Mouse (Mus musculus): ENCODE results near the gene Atf3. TPM values are rescaled to one million over a fixed set of nuclear protein-coding genes. Genes with fewer than 3 reads are reported as not detected.

The Atf3 gene
- polyA plus RNA-seq, 1 experiment from 2014 or later: 14.0 TPM

DNA sequence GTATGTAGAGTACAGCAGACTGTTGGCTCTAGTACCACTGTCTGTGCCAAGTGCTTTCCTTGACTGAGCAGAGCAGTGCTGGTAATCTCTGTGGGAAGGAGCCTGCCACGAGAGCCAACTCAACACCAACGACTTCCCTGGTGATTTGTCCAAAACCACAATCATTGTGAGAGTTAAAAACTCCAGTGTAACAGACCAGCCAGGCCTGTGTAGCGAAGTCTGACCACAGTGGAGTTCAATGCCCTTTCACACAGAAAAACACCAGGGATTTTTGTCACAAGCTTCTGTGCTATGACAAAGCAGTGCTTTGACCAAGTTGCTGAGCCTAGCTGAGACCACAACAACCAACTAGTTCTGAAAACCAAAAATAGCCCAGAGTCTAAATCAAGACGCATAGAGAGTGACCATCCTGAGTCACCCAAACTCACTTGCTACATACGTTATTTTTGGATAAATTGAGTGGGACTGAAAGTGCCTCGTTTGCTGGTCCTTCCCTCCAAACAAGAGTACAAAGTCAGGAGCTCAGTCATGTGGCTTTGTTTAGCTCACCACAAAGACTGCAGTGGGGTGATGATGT lies 12.6 kb upstream of the Atf3 start:
- 62% methylated on average over 6 of the region's 6 CpGs for WGBS
- H3K4me3 ChIP-seq: no peak overlapping the region
- peaks cover 25% of the 10 kb centered on the region for H3K4me1 ChIP-seq
- H3K4me2 ChIP-seq: no peak overlapping the region
- 0 out of 2 replicates have a peak, but pooled peaks cover 6% of the 10 kb centered on the region for H3K36me3 ChIP-seq
- peaks cover 7% of the 10 kb centered on the region; the same call in 1 of the 2 replicates for H3K9me3 ChIP-seq
- no peak overlapping the region for H3K27ac ChIP-seq (replicated peaks)
- ATAC-seq (ENCODE audit: extremely low read depth, insufficient number of reproducible peaks, low FRiP score, low TSS enrichment): no peak
- no peaks in the 10 kb centered on the region for H3K27me3 ChIP-seq (replicated peaks)
- H3K9ac ChIP-seq: no peak overlapping the region

DNA sequence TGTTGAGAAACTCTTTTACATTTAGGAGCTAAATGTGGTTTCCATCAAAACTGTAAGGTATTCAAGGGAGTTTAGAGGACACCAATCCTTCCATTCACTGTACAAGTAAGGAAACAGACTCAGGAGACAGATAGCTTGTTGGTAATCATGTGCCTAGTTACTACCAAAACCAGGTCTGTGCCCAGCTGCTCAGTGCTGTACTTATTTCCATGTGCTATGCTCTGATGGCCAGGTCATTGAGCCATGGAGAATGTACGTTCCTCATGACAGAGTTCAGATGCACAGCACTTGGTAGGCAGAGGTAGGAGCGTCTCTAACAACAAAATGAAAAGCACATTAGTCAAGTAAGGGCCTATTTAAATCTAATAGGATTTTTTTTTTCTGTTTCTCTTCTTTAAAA lies 8.7 kb upstream of the Atf3 start:
- 87% methylated on average over 2 of the region's 2 CpGs for WGBS
- H3K27ac ChIP-seq (replicated peaks): no peak overlapping the region

DNA sequence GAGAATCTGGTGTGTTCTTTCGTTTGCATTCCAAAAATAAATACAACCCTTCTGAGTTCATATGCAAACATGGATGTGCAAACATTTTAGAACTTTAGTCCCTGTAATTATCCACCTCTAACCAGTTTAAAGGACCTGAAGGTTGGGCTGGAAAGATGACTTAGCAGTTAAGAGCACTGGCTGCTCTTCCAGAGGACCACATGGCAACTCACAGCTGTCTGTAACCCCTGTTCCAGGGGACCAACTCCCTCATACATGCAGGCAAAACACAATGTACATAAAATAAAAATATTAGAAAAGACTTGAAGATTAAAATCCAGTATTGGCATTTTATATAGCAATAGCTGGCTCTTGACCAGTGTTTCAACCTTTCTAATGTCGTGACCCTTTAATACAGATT lies 7.9 kb upstream of the Atf3 start:
- 78% methylated on average over 2 of the region's 2 CpGs for WGBS
- Histone ChIP-seq H3K27ac (replicated peaks) (no peak overlapping the region), H3K4me3 (no peak overlapping the region), H3K9me3 (no peaks in the 10 kb centered on the region), H3K4me1 (peaks cover 22% of the 10 kb centered on the region), H3K27me3 (replicated peaks) (no peaks in the 10 kb centered on the region), H3K9ac (no peak overlapping the region), H3K4me2 (peak overlapping the region; percentile 97; the same call in 1 of the 2 replicates), H3K36me3 (no peaks in the 10 kb centered on the region)
- ATAC-seq (ENCODE audit: extremely low read depth, insufficient number of reproducible peaks, low FRiP score, low TSS enrichment): no peak

More for the DNA sequence above, 8.7 kb upstream of the Atf3 start:
- Histone ChIP-seq H3K9me3 (no peaks in the 10 kb centered on the region), H3K4me3 (no peak overlapping the region), H3K4me2 (no peak overlapping the region), H3K36me3 (0 out of 2 replicates have a peak, but pooled peaks cover 1% of the 10 kb centered on the region), H3K9ac (no peak overlapping the region), H3K4me1 (peaks cover 23% of the 10 kb centered on the region), H3K27me3 (replicated peaks) (no peaks in the 10 kb centered on the region)
- no peak for ATAC-seq (ENCODE audit: extremely low read depth, insufficient number of reproducible peaks, low FRiP score, low TSS enrichment)

DNA sequence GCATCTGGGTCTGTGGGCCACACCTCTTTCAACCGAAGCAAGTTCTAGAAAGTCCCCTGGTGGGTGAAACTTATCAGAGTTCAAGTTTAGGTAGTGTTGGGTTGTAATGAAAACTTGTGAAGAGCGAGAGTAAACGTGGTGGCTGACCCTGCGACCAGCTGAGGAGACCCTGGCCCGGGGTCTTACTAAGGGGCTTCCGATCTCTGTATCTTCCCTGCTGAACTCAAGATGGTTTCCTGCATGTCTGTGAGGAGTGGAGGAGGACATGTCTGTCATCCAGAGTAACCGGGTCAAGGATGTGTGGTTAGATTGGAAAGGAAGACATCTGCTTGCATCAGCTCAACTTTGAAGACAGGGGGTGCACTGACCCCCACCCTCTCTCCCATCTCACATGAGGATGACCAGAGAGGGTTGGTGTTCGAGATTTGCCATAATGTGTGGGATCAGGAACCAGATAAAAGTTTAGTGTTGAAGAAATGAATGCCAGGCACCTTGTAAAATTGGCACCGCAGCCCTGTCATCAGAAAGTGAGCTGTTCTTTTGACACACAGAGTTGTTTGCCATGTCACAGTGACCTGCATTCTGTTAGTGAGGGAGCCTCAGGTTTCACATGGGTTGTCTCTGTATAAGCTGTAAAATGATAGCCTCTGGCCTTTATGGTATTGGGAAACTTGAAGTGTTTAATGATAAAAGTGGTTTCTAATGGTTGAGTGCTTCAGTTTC lies 7.3 kb upstream of the Atf3 start:
- H3K27me3 ChIP-seq (replicated peaks): no peaks in the 10 kb centered on the region
- peak overlapping the region; percentile 83 for H3K27ac ChIP-seq (replicated peaks)
- 40% methylated on average over 9 of the region's 9 CpGs for WGBS

DNA sequence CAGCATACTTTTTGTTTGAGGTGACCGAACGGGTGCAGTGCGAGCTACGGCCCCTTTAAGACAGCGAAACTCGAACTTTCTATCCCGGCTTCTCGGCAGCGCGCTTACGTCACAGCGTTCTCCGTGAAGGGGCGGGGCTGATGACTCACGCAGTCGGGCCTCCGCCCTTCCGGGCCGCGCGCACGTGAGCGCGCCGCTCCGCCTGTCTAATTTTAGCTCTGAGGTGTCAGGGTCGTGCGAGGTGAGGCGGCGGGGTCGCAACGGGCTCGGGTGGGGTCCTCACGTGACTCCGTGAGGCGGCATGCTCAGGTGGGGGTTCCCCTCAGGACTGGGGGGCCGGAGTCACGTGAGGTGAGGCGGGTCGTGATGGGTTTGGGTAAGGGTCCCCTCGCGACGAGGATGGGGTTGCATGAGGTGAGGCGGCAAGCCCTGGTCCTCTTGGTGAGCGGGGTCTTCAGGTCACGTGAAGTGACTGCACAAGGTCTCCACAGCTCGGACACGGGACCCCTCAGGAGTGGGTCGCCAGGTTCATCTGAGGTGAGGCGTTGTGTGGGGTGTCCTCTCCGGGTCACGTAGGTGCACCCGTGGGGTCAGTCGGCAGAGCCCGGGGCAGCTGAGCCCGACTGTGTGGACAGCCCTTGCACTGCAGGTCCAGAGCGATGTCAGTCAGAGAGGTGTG lies 6.6 kb upstream of the Atf3 start:
- Histone ChIP-seq H3K4me1 (peaks cover 15% of the 10 kb centered on the region), H3K27ac (replicated peaks) (peak overlapping the region; percentile 83), H3K9me3 (no peaks in the 10 kb centered on the region), H3K4me2 (peak overlapping the region; percentile 97), H3K36me3 (no peaks in the 10 kb centered on the region), H3K4me3 (peak overlapping the region; percentile 74), H3K27me3 (replicated peaks) (no peaks in the 10 kb centered on the region), H3K9ac (peak overlapping the region; percentile 90)
- peak; percentile 77 for ATAC-seq (ENCODE audit: extremely low read depth, insufficient number of reproducible peaks, low FRiP score, low TSS enrichment)
- under 1% methylated on average over 57 of the region's 57 CpGs for WGBS

More for the DNA sequence above, 7.3 kb upstream of the Atf3 start:
- peak overlapping the region; percentile 74 for H3K4me3 ChIP-seq
- H3K4me2 ChIP-seq: peak overlapping the region; percentile 97
- no peaks in the 10 kb centered on the region for H3K9me3 ChIP-seq
- H3K9ac ChIP-seq: peak overlapping the region; percentile 90
- no peaks in the 10 kb centered on the region for H3K36me3 ChIP-seq
- no peak for ATAC-seq (ENCODE audit: extremely low read depth, insufficient number of reproducible peaks, low FRiP score, low TSS enrichment)
- H3K4me1 ChIP-seq: peaks cover 16% of the 10 kb centered on the region

DNA sequence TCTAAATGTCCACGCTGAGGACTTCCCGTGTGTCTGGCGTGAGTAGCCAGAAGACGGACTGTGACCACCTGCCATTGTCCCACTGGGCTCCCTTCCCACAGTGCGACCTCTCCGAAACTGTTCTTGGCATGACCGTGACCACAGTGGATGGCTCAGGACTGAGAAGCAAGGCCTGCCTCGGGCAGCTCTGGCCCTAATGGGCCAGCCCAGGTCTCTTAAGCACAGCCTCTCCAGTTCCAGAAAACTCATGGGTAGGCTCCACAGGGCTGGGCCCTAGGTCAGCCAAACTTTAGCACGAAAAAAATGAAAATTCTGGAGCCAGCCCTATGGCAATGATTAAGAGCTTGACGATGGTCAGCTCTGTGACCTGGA lies 6.1 kb upstream of the Atf3 start:
- peak overlapping the region; percentile 74 for H3K4me3 ChIP-seq
- H3K27ac ChIP-seq (replicated peaks): peak overlapping the region; percentile 83
- H3K4me1 ChIP-seq: peaks cover 15% of the 10 kb centered on the region
- H3K9ac ChIP-seq: peak overlapping the region; percentile 90
- H3K9me3 ChIP-seq: no peaks in the 10 kb centered on the region
- H3K36me3 ChIP-seq: no peaks in the 10 kb centered on the region
- 53% methylated on average over 10 of the region's 10 CpGs for WGBS
- peak; percentile 47 for ATAC-seq (ENCODE audit: extremely low read depth, insufficient number of reproducible peaks, low FRiP score, low TSS enrichment)
- no peaks in the 10 kb centered on the region for H3K27me3 ChIP-seq (replicated peaks)
- H3K4me2 ChIP-seq: peak overlapping the region; percentile 97

DNA sequence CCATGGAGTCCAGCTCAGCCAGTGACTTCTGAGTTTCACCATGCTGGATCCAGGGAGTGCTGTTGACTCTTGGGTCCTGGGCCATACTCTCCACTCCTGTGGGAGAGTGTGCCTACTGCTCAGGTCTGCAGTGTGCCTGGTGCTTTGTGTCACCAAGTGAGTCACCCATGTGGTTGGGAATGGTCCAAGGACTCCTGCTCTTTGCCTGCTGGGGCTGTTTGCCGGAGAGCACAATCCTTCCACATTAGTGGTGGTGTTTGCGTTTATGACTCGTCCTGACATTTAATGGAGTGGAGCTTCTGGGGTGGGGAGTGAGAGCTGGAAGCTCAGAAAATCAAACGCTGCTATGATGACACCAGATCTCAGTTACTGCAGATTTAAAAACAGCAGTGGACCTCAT lies 4.2 kb upstream of the Atf3 start:
- Histone ChIP-seq H3K27ac (replicated peaks) (no peak overlapping the region), H3K4me3 (no peak overlapping the region), H3K9ac (no peak overlapping the region), H3K36me3 (no peaks in the 10 kb centered on the region), H3K27me3 (replicated peaks) (no peaks in the 10 kb centered on the region), H3K9me3 (no peaks in the 10 kb centered on the region), H3K4me2 (no peak overlapping the region), H3K4me1 (peaks cover 15% of the 10 kb centered on the region)
- 73% methylated on average over 4 of the region's 4 CpGs for WGBS
- ATAC-seq (ENCODE audit: extremely low read depth, insufficient number of reproducible peaks, low FRiP score, low TSS enrichment): no peak

DNA sequence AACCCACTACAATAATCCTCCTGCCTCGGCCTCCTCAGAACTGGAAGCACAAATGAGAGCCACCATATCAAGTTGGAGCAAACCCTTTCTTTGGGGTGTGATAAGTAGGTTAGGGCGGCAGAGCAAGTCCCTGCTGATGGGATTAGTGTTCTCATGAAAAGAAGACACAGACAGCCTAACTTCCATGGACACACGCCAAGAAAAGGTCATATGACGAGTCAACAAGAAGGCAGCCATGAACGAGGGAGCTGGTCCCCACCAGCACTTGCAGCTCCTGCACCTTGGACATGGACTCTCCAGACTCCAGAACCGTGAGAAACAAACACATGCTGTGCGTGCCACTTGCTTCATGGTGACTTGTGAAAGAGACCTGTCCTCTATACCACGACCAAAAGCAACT lies 2.7 kb upstream of the Atf3 start:
- no peaks in the 10 kb centered on the region for H3K36me3 ChIP-seq
- peaks cover 22% of the 10 kb centered on the region for H3K4me1 ChIP-seq
- H3K9me3 ChIP-seq: no peaks in the 10 kb centered on the region
- ATAC-seq (ENCODE audit: extremely low read depth, insufficient number of reproducible peaks, low FRiP score, low TSS enrichment): no peak
- no peak overlapping the region for H3K4me3 ChIP-seq
- no peak overlapping the region for H3K9ac ChIP-seq
- H3K27ac ChIP-seq (replicated peaks): no peak overlapping the region
- 70% methylated on average over 8 of the region's 8 CpGs for WGBS
- no peaks in the 10 kb centered on the region for H3K27me3 ChIP-seq (replicated peaks)
- no peak overlapping the region for H3K4me2 ChIP-seq

DNA sequence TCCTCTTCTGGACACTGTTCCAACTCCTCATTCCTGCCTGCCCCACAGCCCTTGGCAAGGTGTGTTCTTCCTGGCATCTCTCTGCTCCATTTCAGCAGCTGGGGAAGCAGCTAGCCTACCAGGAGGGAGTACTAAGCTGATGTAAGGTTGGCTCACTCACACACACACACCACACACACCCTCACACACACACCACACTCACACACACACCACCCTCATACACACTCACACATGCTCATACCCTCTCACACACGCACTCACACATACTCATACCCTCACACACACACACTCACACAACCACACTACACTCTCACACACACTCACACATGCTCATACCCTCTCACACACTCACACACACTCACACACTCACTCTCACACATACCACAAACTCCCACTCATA lies 1.9 kb upstream of the Atf3 start:
- no peak overlapping the region for H3K4me3 ChIP-seq
- H3K36me3 ChIP-seq: no peaks in the 10 kb centered on the region
- no peaks in the 10 kb centered on the region for H3K9me3 ChIP-seq
- 95% methylated on average over 1 of the region's 1 CpGs for WGBS
- peaks cover 15% of the 10 kb centered on the region for H3K4me1 ChIP-seq
- H3K4me2 ChIP-seq: no peak overlapping the region
- ATAC-seq (ENCODE audit: extremely low read depth, insufficient number of reproducible peaks, low FRiP score, low TSS enrichment): no peak
- H3K9ac ChIP-seq: no peak overlapping the region
- H3K27me3 ChIP-seq (replicated peaks): no peaks in the 10 kb centered on the region
- no peak overlapping the region for H3K27ac ChIP-seq (replicated peaks)

DNA sequence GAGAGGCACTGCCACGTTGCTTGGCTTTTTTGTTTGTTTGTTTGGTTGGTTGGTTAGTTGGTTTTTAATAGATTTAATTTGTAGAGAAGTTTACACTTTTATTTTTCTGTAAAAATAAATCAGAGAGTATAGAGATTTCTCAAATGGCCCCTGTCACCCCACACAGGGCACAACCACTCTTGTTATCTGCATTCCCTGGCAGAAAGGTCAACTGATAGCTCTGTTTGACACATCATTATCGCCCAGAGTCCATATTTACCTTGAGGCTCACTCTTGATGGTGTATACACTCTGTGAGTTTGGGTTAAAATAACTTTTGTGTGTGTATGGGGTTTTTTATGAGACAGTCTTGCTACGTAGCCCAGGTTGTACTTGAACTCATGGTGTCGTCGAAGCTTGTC lies 744 bp upstream of the Atf3 start:
- Histone ChIP-seq H3K9me3 (no peaks in the 10 kb centered on the region), H3K9ac (no peak overlapping the region), H3K4me1 (peaks cover 9% of the 10 kb centered on the region), H3K27me3 (replicated peaks) (no peaks in the 10 kb centered on the region), H3K4me2 (no peak overlapping the region), H3K36me3 (no peaks in the 10 kb centered on the region), H3K27ac (replicated peaks) (no peak overlapping the region), H3K4me3 (no peak overlapping the region)
- WGBS: 63% methylated on average over 5 of the region's 5 CpGs
- ATAC-seq (ENCODE audit: extremely low read depth, insufficient number of reproducible peaks, low FRiP score, low TSS enrichment): no peak

DNA sequence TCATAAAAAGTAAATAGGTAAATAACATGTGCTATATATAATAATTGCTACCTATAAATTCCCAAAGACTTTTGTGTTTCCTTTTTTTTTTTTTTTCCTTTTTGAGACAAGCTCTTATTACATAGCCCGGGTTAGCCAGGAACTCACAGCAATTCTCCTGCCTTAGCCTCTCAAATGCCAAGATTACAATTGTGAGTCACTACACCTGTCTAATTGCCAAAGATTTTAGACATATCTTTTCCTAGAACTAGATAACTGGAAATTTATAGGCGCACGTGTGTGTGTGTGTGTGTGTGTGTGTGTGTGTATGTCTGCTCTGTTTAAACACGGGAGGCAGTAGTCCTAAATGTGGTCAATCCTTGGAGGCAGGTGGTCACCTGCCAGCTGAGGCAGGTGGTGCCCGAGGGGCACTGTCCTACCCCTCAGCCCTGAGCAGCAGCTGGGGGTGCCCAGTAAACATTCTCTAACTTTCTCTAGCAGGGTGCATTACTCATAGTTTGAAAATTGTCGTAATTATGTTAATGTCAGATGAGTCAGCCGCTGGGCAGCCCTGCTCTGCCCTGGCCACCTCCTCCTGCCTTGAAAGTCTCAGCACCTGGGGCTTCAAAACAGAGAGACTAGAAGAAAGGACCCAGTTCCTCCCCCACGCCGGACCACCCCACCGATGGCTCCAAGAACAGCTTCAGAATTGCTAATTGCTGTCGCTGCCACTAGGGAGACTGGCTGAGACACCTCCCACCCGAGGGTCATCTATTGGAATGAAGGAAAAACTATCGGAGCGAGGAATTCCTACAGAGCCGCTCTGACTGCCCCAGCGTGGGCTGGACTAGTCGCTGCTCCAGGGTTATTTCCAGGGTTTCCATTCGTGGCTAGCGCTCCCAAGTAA lies 1.8 kb downstream of the Atf3 start:
- Histone ChIP-seq H3K4me1 (peaks cover 7% of the 10 kb centered on the region; the same call in 1 of the 2 replicates), H3K9me3 (no peaks in the 10 kb centered on the region), H3K4me2 (peak overlapping the region; percentile 57), H3K36me3 (no peaks in the 10 kb centered on the region), H3K4me3 (peak overlapping the region; percentile 20), H3K27ac (replicated peaks) (no peak overlapping the region), H3K27me3 (replicated peaks) (no peaks in the 10 kb centered on the region), H3K9ac (peak overlapping the region; percentile 61; the same call in 1 of the 2 replicates)
- no peak for ATAC-seq (ENCODE audit: extremely low read depth, insufficient number of reproducible peaks, low FRiP score, low TSS enrichment)
- 30% methylated on average over 19 of the region's 19 CpGs for WGBS

All from heart, embryonic 13.5 days (tissue).